Mouse (Mus musculus): ENCODE measurements around the gene Rexo2. TPM values are rescaled to one million over a fixed set of nuclear protein-coding genes. Genes with fewer than 3 reads are reported as not detected.

Gene Rexo2
- polyA plus RNA-seq (2014; fragmentation: Illumina TruSeq; extraction: RNeasy Lipid Tissue Mini Kit (QIAGEN cat#74804); ENCODE audit: insufficient read depth, low read depth, low replicate concordance) = 90.4 TPM

GRCm38 (mm10) chr9:48480411-48481213 lies at the start of gene Rexo2:
Gene Rexo2 (minus strand): TSS chr9:48480623.

DNA sequence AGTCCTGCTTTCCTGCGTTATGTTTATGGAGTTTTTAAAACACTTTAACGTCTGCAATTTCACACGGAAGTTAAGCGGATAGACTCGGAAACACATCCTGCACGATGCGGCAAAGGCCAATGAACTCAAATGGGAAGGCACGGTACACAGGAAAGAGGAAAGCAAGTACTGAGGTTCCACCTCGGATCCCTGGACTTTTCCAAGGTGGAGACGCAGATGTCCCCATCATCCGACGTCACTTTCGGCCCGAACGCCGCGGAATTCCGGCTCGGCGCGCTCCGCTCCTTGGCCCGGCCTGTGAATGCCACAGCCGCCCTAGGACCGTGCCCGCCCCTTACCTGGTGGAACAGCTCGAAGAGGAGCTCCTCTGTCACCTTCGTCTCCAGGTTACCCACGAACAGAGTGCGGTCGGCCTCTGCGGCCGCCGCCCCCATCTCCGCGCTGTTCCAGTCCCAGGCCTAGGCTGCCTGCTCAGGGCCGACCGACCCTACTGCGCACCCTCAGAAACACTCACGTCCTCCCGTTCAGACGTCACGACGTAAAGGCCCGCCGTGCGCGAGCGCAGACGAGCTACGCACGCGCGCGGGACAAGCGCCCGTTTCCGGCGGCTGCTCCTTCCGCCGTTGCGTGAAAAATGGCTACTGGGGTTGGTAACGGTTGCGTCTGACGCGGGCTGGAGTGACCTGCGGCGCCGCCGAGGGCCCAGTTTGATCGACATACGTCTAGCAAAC lies 14.6 kb upstream of the Rexo2 start, which contains the start of the genes Rbm7 and Gm5617:
Gene Rbm7, minus strand, starts transcription at position 483 of the 731 bp plus-strand sequence.
Gene Gm5617, plus strand, starts transcription at position 626 of the 731 bp plus-strand sequence.

Other genes with a start within 250 kb of the Rexo2 start
- gene Nxpe2, start 127.2 kb downstream of the Rexo2 start, polyA plus RNA-seq (2014; fragmentation: Illumina TruSeq; extraction: RNeasy Lipid Tissue Mini Kit (QIAGEN cat#74804); ENCODE audit: insufficient read depth, low read depth, low replicate concordance) = 2.5 TPM
- 50.6 TPM for gene Rbm7, start 14.7 kb upstream of the Rexo2 start, polyA plus RNA-seq (2014; fragmentation: Illumina TruSeq; extraction: RNeasy Lipid Tissue Mini Kit (QIAGEN cat#74804); ENCODE audit: insufficient read depth, low read depth, low replicate concordance)
- gene Gm5617, start 14.8 kb upstream of the Rexo2 start, polyA plus RNA-seq (2014; fragmentation: Illumina TruSeq; extraction: RNeasy Lipid Tissue Mini Kit (QIAGEN cat#74804); ENCODE audit: insufficient read depth, low read depth, low replicate concordance) = 29.3 TPM
- 25.4 TPM for gene Nnmt, start 124.5 kb upstream of the Rexo2 start, polyA plus RNA-seq (2014; fragmentation: Illumina TruSeq; extraction: RNeasy Lipid Tissue Mini Kit (QIAGEN cat#74804); ENCODE audit: insufficient read depth, low read depth, low replicate concordance)

Data from lung, adult 10 weeks (tissue).